Mouse (Mus musculus) T-helper 1 cell (primary cell): ENCODE data around the gene Ipo9.

ENCODE experiments used
- in situ Hi-C: fragments of 300-600 bp; cut with MboI, MseI; formaldehyde crosslinking; loops from one replicate; pipeline ENCODE4 v1.15.1; 2025; ENCODE audit warnings: high pct_unique_total_duplicates

Gene Ipo9

DNA sequence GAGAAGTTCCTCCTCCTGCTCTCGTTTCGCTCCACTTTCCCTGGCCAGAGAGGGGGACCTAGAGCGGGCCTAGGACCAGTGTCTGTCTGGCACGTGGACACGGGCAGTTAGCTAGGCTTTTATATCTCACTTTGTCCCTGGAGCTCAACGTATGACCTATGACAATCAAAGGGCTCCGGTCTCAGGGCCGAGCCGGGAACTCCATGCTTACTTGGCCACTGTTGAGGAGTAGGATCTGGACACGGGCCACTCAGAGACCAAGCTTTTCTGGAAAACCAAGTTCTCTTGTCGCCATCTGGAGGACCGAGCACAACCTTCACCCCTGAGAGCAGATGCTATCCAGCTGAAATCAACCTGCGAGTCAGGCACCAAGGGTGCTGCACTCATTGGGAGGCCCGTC is 61.3 kb downstream of the Ipo9 start:
- in situ Hi-C loops = loop anchor here (10.0 kb wide), 1 partner anchor 214 kb away; no protein-coding TSS in a partner anchor

DNA sequence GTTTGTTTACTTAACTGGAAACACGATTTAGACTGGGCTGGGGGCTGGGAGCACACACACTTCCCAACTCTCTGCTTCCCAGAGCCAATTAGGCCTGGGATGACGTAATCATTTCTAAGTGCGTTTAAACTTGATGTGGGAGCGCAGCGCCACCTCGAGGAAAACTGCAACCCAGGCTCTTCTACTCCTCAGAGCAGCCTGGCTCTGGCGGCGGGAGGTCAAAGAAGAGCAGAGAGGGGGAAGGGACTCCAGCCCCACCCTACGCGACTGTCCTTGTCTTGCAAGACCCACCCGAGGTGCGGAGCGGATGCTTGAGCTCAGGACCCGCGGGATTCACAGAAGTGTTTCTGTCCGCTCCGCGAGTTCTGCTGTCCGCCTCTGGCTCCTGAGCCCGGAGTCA is 62.1 kb downstream of the Ipo9 start:
- in situ Hi-C loops = loop anchor here (10.0 kb wide), 1 partner anchor 213 kb away; no protein-coding TSS in a partner anchor

DNA sequence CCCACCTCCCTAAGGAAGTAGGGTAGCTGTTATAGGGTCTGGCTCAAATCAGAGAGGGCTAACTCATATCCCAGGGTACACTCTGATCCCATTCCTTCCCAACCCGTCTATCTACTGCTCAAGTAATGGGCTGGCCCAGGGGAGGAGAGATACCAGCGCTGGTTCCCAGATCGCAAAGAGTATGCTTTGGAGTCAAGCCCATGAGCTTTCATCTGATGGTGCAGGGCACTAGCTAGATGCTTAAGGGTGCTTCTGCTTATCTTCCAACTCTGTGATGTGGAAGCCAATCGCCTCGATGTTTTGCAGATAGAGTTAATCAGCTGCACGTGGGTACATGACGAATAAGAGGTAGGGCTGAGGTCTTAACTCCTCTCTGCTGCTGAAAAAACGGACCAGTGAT is 62.7 kb downstream of the Ipo9 start:
- in situ Hi-C loops = loop anchor here (10.0 kb wide), 1 partner anchor 213 kb away; no protein-coding TSS in a partner anchor

DNA sequence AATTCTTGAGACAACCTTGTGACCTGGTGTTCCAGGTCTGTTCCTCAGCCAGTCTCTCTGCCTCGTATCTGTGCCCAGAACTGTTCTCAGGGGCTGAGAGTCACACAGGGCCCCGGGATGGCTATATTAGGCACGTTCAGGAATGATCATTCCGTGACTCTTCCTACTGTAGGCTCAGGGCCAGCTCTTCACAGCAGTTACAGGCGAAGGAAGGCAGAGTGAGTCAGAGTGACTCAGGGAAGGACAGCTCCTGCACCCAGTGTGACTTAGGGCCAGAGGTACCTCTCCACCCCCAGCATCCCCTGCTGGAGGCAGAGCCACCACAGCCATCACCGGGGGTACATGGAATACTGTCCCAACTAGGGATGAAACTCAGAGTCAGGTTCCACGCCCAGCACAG is 63.3 kb downstream of the Ipo9 start:
- in situ Hi-C loops = loop anchor here (10.0 kb wide), 1 partner anchor 212 kb away; no protein-coding TSS in a partner anchor

DNA sequence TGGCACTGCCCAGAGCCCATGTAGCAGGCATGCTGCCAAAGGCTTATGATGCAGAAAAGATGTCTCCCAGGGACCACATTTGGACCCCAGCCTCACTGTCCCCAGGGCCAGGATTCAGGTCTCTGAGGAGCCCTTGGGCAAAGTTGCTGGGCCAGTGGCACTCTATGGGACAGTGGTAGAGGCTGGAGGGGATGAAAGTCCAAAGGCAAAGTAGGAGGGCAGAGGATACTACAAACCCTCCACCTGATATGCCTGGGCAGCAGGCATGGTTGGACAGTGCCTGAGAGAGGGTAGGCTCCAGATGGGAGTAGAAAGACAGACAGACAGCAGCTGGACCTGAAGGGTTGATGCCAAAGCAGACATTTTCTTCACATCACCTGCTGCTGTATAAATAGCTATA is 63.9 kb downstream of the Ipo9 start:
- in situ Hi-C loops = loop anchor here (10.0 kb wide), 1 partner anchor 212 kb away; no protein-coding TSS in a partner anchor

DNA sequence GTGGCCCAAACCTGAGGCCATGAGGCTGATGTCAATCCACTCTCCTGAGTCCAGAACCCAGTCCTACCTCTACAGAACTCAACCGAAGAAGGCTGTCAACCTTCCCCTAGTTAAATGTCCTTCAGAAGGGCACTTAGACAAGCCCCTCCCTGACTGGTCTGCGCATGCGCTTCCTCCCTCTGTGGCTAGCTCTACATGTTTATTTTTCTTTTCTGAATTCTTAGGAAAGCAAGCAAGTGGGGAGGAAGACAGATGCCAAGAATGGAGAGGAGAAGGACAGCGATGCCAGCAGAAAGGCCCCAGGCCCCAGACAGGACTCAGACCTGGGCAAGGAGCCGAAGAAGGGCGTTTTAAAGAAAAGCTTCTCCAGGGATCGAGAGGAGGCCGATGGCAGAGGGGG is 66.9 kb downstream of the Ipo9 start:
- in situ Hi-C loops = loop anchor here (5.0 to 10.0 kb wide), 2 partner anchors 101 to 209 kb away; no protein-coding TSS in a partner anchor

DNA sequence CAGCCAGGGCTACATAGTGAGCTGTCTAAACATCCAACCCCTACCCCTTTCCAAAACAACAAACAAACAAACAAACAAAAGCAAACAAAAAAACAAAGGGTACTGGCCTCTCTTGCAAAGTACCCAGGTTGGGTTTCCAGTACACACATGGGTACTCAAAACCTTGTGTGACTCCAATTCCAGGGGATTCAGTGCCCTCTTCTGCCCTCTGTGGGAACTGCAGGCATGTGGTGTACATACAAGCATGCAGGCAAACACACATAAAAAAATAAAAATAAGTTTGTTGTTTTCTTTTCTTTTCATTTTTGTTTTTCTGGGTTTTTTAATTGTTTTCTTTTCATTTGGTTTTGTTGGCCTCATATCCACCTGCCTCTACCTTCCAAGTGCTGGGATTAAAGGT is 68.2 kb downstream of the Ipo9 start:
- in situ Hi-C loops = loop anchor here (5.0 to 10.0 kb wide), 2 partner anchors 100 to 207 kb away; no protein-coding TSS in a partner anchor

DNA sequence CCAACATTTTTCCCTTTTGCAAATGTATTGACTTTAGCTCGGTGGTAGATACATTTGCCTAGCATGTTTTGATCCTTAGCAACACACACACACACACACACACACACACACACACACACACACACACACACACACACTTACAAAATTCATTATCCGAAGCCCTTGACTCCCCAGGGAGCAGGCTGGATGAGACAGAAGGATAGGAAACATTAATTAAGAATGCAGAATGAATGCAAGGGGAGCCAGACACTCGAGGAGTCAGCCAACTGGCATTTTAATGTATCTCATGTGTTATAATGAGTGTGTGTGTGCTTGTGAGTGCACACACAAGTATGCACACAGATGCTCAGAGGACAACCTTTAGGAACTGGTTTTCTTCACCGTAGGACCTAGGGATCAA is 68.8 kb downstream of the Ipo9 start:
- in situ Hi-C loops = loop anchor here (5.0 to 10.0 kb wide), 2 partner anchors 99 to 207 kb away; no protein-coding TSS in a partner anchor

DNA sequence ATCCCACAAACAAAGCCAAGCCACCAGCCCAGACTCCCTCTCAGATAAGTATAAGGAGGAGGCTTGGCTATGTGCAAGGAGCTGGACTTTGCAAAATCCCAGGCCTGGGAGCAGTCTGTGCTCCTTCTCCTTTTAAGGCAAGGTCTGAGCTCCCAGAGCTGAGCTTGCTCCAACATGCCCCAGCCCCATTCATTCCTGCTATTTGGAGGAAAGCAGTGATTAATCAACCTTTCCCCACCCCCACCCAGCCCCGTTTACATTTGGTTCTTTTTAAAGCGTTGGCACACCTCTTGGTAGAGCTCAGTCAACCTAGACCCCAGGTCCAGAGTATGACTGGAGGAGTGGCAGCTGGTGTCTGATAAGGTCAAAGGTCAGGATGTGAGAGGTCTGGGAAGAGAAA is 71.2 kb downstream of the Ipo9 start:
- in situ Hi-C loops = no loop called here

DNA sequence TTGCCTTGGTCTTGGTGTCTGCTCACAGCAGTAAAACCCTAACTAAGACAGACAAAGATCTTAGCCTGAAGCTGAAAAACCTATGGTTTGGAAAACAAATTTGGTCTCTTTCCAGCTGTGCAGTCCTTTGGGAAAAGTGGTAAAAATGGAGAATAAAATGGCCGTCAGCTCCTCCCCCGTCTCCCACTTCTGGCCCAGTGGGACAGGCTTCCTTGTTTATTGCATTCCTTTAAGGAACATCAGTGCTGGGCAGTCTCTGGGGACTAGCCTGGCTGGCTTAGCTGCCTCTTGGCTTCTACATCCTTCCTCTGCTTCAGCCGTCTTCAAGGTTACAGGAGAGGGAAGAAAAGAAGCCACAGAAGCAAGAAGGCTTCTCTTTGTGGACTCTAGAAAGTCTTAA is 78.3 kb downstream of the Ipo9 start:
- in situ Hi-C loops = no loop called here

DNA sequence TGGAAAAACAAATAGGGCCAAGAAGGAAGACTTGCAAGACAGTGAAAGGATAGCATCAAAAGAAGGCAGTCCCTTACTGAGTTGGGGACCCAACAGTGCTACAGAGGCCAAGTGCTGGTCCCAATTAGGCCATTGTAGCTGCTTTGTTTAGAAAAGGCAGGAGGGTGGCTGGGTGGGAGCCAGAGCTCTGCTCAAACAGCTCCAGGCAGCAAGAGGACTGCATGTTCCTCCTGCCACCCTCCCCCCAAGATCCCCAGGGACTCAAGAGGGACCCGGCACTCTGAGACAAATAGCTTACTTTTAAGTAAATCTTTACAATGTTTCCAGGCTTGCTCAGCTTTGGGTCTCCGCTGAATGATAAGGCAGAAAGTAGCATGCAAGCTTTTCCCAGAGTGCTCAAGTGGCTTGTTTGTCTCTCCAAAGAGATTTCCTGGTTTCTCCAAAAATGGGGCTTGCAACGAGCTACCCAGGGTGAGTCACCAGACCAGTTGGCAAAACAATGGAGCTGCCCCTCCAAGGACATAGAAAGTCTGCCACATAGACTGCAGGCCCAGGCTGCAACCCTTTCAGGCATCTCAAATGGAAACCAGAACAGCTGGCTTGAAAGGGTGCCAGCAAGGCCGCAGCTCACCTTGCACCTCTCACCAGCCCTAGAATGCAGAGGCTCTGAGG is 82.7 kb downstream of the Ipo9 start:
- in situ Hi-C loops = no loop called here

DNA sequence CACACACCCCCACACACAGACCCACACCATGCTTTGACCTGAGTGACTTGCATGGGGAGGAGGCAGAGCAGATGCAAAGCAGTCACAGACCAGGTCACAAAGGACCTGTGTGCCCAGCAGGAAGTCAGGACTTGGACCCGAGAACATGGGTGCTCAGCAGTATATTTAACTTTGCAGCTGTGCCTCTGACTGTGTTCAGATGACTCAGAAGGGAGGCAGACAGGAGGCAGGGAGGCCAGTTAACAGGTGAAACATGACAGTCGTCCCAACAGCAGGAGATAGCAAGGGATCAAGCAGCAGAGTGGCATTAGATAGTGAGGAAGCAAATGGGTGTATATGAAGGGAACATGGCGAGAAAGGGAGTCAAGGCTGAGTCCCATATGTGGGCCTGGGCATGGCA is 83.4 kb downstream of the Ipo9 start:
- in situ Hi-C loops = no loop called here

DNA sequence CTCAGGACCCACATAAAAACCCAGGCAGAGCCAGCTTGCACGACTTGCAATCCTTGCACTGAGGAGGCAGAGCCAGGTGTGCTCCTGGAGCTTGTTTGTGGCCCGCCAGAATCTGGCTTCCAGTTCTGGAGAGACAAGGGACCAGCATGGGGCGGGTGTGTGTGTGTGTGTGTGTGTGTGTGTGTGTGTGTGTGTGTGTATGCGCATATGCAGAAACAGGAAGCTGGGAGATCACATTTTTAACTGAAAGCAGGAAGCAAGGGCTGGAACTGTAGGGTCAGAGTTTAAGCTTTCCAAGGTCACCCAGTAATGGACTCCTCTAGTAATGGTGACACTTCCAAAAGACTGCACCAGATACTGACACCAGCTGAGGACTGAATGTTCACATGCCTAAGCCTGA is 86.3 kb downstream of the Ipo9 start:
- in situ Hi-C loops = no loop called here

DNA sequence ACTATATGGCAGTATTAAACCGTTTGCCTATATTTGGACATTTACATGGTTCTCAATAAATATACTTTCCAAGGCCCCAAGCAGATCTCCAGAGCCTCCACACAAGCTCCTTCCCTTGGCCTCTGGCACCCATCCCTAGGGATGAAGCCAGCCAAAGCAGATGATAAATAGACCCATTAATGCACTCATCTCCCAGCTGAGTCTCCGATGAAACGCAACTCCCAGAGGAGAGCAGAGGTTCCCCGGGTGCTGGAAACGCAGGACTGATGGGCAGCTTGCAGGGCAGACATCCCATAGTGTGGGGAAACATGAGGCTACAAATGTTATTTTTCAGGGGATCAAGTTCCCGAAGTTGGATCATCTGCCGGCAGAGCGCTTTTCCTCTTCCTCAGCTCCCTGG is 88.4 kb downstream of the Ipo9 start:
- in situ Hi-C loops = no loop called here
